ENCODE assay signal across 12 mouse cellular contexts in the genomic region with DNA sequence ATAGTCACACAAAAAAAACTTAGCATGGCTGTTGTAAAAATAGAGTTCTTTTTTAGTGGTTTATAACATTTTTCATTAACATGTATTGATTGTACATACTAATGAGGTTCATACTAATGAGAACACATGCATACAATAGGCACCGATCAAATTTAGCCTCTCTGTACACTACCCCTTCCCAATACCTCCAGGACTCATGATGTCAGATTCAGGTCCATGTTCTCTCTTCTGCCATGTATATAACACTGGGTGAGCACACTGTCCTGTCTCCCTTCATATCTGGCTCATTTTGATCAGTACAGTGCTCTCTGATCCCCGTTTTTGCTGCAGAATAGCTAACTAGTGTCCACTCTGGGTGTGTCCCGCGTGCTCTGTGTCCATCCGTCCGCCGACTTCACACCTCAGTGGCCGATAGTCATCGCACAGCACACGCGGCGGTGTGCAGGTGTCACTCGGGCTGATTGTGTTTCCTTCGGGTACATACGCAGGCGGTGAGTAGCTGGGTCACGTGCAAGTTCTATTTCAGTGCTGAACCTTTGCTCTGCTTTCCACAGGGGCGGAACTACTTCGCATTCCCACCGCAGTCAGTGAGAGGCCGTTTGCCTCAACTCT.
DNase-seq lines count a peak whose midpoint lies in the region; ATAC-seq lines count a peak whose summit lies in the region.
"Had no signal": no experiment of that assay in that cellular context is flagged by ENCODE, and none has a peak within 500 bp of the region (broad histone marks: within the 10 kb centered on the region; RNA-seq: fewer than 3 reads in every experiment).

No protein-coding gene starts in this region.

- no peak overlapping the region for H3K9ac ChIP-seq in forebrain, embryonic 13.5 days
- no peak overlapping the region for H3K9ac ChIP-seq in forebrain, embryonic 16.5 days (replicated peaks; ENCODE audit: low read depth, low read length)
- no peak overlapping the region for H3K9ac ChIP-seq in neural tube, embryonic 13.5 days
- no peak overlapping the region for H3K9ac ChIP-seq in intestine, embryonic 14.5 days (ENCODE audit: low read length)

- no peaks in the 10 kb centered on the region for H3K36me3 ChIP-seq in forebrain, embryonic 13.5 days (ENCODE audit: poor library complexity, severe bottlenecking)
- H3K36me3 ChIP-seq in forebrain, embryonic 16.5 days (ENCODE audit: control insufficient read depth, insufficient read depth) = no peaks in the 10 kb centered on the region
- no peaks in the 10 kb centered on the region for H3K36me3 ChIP-seq in neural tube, embryonic 13.5 days
- H3K36me3 ChIP-seq in intestine, embryonic 14.5 days (ENCODE audit: control insufficient read depth, insufficient read depth, low read length) = no peaks in the 10 kb centered on the region

- H3K9me3 ChIP-seq in forebrain, embryonic 13.5 days (replicated peaks) = no peaks in the 10 kb centered on the region
- H3K9me3 ChIP-seq in forebrain, embryonic 16.5 days (ENCODE audit: control insufficient read depth, low read length) = no peaks in the 10 kb centered on the region
- no peaks in the 10 kb centered on the region for H3K9me3 ChIP-seq in neural tube, embryonic 13.5 days
- H3K9me3 ChIP-seq in intestine, embryonic 14.5 days (ENCODE audit: control insufficient read depth, low read length) = no peaks in the 10 kb centered on the region

- no peaks in the 10 kb centered on the region for H3K27me3 ChIP-seq in forebrain, embryonic 13.5 days
- no peaks in the 10 kb centered on the region for H3K27me3 ChIP-seq in forebrain, embryonic 16.5 days (replicated peaks; ENCODE audit: control insufficient read depth, insufficient read depth, low read length)
- no peaks in the 10 kb centered on the region for H3K27me3 ChIP-seq in neural tube, embryonic 13.5 days
- H3K27me3 ChIP-seq in intestine, embryonic 14.5 days (replicated peaks; ENCODE audit: control insufficient read depth, insufficient read depth, low read length) = no peaks in the 10 kb centered on the region

- no peak overlapping the region for H3K27ac ChIP-seq in forebrain, embryonic 13.5 days
- no peak overlapping the region for H3K27ac ChIP-seq in forebrain, embryonic 16.5 days (ENCODE audit: low read length)
- H3K27ac ChIP-seq in neural tube, embryonic 13.5 days (replicated peaks) = peak overlapping the region; percentile 28; the same call in 1 of the 2 replicates
- H3K27ac ChIP-seq in intestine, embryonic 14.5 days (ENCODE audit: low read depth) = no peak overlapping the region

- peaks cover 12% of the 10 kb centered on the region for H3K4me1 ChIP-seq in forebrain, embryonic 13.5 days
- H3K4me1 ChIP-seq in forebrain, embryonic 16.5 days (replicated peaks; ENCODE audit: control insufficient read depth, insufficient read depth, low read length) = peaks cover 12% of the 10 kb centered on the region
- H3K4me1 ChIP-seq in neural tube, embryonic 13.5 days (replicated peaks) = peaks cover 37% of the 10 kb centered on the region
- no peaks in the 10 kb centered on the region for H3K4me1 ChIP-seq in intestine, embryonic 14.5 days (replicated peaks; ENCODE audit: control insufficient read depth, insufficient read depth, low read length)

- no peak overlapping the region for H3K4me3 ChIP-seq in forebrain, embryonic 13.5 days
- H3K4me3 ChIP-seq in forebrain, embryonic 16.5 days (replicated peaks; ENCODE audit: low read length) = no peak overlapping the region
- no peak overlapping the region for H3K4me3 ChIP-seq in neural tube, embryonic 13.5 days
- no peak overlapping the region for H3K4me3 ChIP-seq in intestine, embryonic 14.5 days (ENCODE audit: low read depth, low read length)

- no peak for DNase-seq in neural tube, embryonic 10.5 days (ENCODE audit: extremely low spot score, low spot score)
- DNase-seq in intestine, embryonic 14.5 days (ENCODE audit: low spot score) = no peak
- DNase-seq in yolk sac, embryonic 10.5 days (ENCODE audit: low spot score) = peak; percentile 24
- DNase-seq in ovary, postnatal 14 days (ENCODE audit: low spot score) = no peak
- no peak for DNase-seq in left cerebral cortex, postnatal 10 days (ENCODE audit: extremely low spot score in 1 of 2, low spot score in 2 of 2)
- DNase-seq: adrenal gland, adult 2 months; layer of hippocampus, postnatal 36 days; lung, postnatal 36 days had no signal

- ATAC-seq in forebrain, embryonic 13.5 days = peak; percentile 22
- ATAC-seq in forebrain, embryonic 16.5 days = no peak
- ATAC-seq in neural tube, embryonic 13.5 days (ENCODE audit: low read depth) = peak; percentile 41; the same call in 1 of the 2 replicates
- peak; percentile 52; the same call in 1 of the 2 replicates for ATAC-seq in intestine, embryonic 14.5 days (replicated peaks; ENCODE audit: low FRiP score, low TSS enrichment, low read depth)

- H3K4me2 ChIP-seq in forebrain, embryonic 13.5 days = no peak overlapping the region
- no peak overlapping the region for H3K4me2 ChIP-seq in forebrain, embryonic 16.5 days (ENCODE audit: low read length)
- H3K4me2 ChIP-seq in neural tube, embryonic 13.5 days = no peak overlapping the region
- no peak overlapping the region for H3K4me2 ChIP-seq in intestine, embryonic 14.5 days (ENCODE audit: low read length)
- H3K4me2 ChIP-seq: liver, embryonic 11.5 days had no signal

- WGBS in forebrain, embryonic 13.5 days = 88% methylated on average over 21 of the region's 21 CpGs
- 84% methylated on average over 21 of the region's 21 CpGs for WGBS in forebrain, embryonic 16.5 days
- 85% methylated on average over 21 of the region's 21 CpGs for WGBS in neural tube, embryonic 13.5 days
- WGBS in intestine, embryonic 14.5 days = 84% methylated on average over 21 of the region's 21 CpGs

- intact Hi-C loops in left cerebral cortex, postnatal 10 days (cut with DNase I) = no loop called here
